Mouse (Mus musculus): ENCODE measurements around the gene Fbxl20.

DNA sequence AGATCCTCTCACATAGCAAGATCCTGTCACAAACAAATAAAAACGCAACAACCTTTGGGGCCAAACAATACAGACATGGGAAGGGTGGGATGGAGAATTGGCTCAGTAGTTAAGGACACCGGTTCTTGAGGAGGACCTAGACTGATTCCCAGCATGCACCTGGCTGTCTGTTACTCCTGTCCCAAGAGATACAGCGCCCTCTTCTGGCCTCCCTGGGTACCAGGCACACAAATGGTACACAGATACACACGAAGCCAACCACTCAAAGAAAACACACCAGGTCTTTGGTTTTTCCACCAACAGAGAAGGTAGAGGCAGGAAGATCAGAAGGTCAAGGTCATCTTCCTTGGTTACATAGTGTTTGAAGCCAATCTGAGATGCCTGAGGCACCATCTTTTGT is 104.6 kb downstream of the Fbxl20 start:
- TF ChIP-seq CTCF (IDR thresholded peaks at IDR 0.05) (peak; percentile 37), EP300 (IDR thresholded peaks at IDR 0.05) (no peak)

All from lung, postnatal 0 days (tissue).